Mouse (Mus musculus): ENCODE measurements around the gene Btrc.

Gene Btrc

DNA sequence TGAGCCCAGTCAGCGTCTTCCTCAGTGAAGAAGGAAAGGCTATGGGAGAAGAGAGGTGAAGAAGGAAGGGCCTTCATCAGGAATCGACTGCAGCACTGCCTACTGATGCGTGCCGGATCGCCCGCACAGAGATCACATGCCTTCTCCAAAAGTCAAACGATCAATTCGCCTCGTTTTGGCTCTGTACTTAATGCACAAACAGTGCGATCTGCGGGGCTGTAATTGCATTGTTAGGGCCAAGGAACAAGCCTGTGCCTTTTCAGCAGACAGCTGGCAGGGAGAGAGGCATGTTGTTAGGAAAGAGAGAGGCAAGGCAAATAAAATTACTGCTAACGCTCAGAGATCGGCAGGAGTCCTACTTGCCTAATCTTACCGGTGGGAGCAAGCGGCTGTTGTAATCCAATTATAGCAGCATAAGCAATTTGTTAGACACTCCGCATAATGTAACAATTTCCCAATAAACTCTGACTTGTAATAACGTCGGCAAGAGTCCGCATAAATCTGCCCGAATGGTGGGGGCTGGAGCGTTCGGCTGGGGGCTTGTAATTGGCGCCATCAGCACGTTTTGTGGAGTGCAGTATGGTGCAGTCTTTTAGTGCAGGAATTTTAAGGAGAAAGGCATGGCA lies 112.5 kb downstream of the Btrc start:
- DNase-seq (ENCODE audit: low spot score), result no peak

DNA sequence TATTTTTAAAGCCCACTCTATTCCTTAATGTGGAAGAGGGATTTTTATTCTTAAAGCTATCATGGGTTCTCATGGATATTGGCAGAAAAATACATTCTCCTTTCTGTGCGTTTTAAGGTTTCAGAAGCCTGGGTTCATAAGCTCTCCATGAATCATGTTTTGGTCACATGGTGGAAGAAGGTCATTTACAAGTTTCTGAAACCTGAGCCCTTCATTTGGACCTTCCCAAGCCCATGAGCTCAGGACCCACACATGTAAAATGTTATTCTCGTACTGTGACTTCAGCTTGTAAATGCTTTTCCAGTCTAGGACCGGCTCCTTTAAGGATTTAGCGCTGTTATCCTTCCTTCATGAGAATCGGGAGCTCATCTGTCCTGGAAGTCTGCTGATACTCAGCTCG lies 116.0 kb downstream of the Btrc start:
- no peak for DNase-seq (ENCODE audit: low spot score)

DNA sequence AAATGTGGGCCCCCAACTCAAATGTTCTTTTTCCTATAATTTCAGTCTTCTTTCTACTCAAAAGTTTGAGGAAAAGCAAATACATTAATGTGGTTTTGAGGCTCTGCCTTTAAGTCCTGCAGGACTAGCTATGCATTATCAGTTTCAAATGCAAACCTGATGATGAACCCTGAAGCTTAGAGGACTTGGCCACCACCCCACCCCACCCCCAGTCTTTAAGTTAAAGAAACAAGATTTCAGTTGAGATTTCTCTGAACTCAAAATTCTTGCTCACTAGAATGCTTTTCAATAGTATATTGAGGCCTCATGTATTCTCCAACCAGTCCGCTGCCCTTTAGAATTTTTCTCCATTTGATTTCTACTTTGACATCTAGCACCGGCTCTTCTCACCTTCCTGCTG lies 117.0 kb downstream of the Btrc start:
- DNase-seq (ENCODE audit: low spot score), result no peak

DNA sequence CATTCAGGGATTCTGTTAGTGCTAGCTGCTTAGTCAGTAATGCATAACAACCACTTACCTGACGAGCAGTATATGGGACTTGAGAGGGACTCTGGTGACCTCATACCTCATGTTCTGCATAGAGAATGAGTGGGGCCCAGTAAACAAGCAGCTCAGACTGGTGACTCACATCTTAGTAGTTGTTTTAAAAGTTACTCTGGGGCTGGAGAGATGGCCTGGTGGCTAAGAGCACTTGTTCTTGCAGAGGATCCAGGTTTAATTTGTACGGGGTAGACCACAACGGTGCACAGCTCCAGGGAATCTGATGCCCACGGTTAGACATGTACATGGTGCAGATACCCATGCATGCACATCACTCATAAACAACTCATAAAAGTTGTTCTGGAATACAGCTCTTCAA lies 117.4 kb downstream of the Btrc start:
- DNase-seq (ENCODE audit: low spot score), result no peak

DNA sequence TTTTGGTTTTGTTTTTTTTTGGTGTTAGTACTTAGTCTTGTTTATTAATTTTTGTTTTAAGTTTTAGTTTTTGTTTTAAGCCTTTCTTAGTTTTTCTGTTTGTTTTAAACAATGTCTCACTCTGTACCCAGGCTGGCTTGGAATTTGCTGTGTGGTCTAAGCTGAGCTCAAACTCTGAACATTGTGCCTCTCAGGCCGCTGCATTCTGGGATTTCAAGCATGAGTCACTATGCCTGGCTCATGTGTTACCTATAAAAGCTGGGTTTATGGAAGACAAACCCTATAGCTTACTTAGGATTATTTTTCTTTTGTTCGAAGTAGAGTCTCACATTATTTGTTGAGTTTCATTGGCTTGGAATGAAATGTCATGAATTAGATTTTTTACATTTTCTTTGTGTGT lies 119.9 kb downstream of the Btrc start:
- no peak for DNase-seq (ENCODE audit: low spot score)

DNA sequence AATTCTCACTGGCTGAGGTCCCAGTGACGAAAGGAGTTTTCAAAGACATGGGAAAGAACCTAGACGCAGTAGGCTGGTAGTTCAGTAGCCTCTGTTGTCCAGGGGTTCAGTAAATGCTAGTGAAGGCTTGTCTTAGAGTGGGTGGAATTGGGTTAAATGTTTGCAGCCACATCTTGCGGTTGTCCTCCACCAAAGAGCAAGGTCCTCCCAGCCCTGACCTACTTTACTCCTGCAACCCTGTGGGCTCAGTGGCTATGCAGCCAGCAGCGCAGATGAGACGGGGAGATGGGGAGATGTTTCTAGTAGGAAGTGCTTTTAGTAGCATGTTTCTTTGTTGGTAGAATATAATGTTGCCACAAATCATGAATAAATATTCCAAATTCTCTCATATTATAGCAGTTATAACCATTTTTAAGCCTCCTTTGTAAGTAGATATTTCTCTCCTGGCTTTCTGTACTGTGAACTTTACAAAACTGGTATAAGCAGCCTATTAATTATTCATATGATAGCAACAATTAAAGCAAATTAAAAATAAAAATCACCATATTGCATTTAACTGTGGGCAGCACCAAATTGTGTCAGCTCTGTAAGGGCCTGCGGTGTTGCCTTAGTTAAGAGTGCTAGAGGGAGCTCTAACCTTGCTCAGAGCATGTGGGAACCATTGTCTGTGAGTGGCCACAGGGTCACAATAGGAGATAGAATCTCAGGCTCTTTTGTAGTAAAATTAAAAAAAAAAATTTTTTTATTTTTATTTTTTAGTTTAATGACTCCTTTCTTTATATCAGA lies 122.9 kb downstream of the Btrc start:
- no peak for DNase-seq (ENCODE audit: low spot score)

DNA sequence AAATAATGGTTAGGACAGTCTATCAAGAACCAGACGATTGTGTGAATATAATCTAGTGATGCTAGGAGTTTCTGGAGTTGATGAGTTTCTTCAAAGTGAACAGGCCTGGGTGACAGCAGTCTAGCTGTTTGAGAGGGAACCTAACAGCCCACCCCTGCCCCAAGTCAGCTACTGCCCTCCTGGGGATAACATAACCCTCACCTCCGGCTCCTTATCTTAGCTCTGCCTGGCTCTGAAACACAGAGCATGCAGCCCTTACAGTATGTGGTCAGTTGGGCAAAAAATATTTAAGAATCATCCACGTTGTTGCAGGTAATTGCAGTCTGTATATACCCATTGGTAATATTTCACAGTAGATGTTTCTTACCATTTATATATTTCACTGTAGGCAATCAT lies 123.5 kb downstream of the Btrc start:
- no peak for DNase-seq (ENCODE audit: low spot score)

DNA sequence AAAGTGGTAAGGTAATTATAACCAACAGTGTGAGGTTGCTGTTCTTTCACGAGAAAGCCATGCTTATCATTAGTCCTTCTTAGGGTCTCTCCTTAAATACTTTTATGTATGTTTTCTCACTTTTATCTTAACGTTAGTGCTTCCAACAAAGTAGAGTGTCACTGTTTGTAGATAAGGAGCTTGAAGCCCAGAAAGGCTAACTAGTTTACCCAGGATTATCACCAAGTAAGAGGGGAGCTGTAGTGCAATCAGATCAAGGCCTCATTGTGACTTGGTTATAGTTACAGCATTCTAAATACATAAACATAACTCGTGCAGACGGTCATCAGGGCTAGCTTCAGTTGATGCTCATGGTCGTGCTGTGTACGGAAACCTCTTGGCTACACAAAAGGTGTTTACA lies 126.4 kb downstream of the Btrc start:
- no peak for DNase-seq (ENCODE audit: low spot score)

DNA sequence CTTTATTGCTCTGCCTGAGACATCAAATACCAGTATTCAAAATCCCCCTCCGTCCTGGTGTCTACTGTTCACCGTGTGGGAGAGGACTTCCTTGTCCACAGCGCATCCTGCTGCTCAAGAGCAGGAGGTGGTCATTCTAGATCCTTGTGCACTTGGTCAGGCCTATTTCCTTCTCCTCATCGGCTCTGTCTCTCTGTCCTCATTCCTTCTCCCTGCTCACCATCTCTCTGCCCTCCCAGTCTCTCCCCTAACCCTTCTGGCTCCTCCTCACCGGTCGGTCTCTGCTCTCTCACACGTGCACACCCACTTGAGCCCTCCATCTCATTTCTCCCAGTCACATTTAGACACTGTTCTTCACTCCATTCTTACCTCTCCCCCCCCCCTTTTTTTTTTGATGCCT lies 127.7 kb downstream of the Btrc start:
- no peak for DNase-seq (ENCODE audit: low spot score)

DNA sequence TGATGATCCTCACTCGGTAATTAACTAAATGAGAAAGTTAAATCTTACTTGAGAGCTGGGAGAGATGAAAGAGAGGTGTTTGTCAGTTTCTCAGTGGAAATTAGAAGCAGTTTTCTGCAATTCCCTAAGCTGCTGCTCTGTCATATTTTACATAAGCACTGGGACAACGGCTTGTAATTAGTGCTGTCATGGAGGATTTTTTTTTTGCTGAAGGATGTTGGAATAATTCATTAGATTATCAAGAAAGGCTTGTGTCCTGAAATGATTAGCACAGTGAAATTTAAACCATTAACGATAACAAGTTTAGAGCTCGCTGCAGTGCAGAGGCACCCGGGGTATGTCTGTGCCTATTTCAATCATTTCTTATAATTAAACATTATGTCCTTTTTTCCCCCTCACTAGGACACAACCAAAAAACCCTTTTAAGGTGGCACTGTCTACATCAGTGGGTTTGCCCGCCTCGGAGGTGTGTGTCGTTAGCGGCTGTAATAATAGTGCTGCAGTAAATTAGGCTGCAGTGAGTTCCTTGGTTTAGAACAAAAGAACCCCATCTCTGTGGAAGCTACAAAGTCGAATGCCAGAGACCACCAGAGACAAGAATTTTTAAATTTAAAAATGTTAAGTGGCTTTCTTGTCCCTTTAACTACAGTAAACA lies 130.7 kb downstream of the Btrc start:
- DNase-seq (ENCODE audit: low spot score), result no peak

DNA sequence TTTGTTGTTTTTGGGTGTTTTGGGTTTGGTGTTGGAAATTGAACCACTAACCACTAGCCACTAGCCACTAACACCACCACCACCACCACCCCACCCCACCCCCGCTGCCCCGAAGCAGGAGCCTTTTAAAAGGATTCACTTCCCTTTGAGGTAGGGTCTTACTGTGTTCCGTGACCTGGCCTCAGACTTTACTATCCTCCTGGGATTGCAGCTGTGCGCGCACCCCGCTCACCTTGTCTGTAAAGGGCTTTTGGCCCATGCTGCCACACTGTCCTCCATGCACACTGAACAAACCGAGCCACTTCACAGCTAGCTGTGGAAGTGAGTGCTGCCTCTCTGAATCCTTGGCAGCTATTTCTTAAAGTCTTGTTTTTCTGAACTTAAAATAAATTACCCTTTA lies 141.9 kb downstream of the Btrc start:
- DNase-seq (ENCODE audit: low spot score), result no peak

DNA sequence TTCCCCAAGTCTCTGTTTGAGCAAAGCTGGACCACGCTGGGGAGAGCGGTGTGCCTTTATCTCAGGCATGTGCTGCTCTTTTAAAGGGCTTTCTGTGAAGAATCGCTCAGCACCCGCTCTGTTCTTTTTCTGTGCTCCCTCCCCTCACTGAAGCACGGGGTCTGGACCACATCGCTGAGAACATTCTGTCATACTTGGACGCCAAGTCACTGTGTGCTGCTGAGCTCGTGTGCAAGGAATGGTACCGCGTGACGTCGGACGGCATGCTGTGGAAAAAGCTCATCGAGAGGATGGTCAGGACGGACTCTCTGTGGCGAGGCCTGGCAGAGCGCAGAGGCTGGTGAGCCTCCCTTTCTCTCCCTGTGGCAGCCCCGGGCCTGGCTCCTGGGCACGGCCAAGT lies 144.0 kb downstream of the Btrc start:
- DNase-seq (ENCODE audit: low spot score), result no peak

DNA sequence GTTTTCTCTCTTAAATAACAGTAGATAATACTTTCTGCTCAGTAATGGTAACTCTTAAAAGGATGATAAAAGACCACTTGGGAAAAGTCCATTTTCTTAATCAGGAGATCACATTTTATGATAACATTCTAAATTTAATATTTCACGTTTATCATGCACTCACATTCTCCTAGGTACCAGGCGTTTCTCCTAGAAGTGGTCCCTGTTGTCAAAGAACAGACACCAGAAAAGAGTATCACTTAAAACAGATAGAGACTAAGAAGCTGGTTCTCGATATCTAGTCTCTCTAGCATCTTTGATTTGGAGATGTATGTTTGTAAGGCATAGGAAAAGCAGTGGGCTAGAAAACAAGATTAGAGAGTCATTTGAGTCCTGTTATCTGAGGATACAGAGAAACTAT lies 147.1 kb downstream of the Btrc start:
- DNase-seq (ENCODE audit: low spot score), result no peak

DNA sequence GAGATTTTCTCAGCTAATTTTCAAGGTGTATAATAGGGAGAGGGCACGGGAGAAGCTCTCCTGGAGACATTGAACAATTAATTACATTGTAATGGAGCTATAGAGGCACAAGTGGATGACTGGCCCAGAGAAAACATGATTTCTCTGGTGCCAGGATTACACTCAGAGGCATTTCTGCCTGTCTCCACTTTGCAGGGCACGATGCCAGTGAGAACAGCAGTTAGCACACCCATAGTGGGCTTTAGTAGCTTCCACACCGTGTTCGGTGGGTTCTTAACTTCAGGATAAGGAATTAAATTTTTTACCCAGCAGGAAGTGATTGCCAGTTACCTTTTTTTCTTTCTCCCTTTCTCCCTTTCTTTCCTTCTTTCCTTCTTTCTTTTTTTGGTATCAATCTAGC lies 147.9 kb downstream of the Btrc start:
- DNase-seq (ENCODE audit: low spot score), result no peak

DNA sequence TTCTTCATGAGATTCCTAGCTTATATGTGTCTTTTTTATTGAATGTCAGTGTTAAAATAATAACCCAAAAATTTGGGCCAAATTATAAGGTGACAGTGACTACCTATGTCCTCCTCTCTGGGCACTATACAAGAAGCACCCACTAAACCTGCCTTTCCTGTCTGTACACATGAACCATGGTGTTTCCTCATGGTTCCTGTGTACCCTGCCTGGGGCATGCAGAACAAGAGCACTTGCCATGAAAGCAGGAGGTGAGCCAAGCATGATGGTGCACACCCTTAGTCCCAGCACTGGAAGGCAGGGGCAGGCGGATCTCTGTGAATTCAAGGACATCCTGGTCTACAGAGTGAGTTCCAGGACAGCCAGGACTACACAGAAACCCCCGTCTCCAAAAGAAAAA lies 151.8 kb downstream of the Btrc start:
- no peak for DNase-seq (ENCODE audit: low spot score)

DNA sequence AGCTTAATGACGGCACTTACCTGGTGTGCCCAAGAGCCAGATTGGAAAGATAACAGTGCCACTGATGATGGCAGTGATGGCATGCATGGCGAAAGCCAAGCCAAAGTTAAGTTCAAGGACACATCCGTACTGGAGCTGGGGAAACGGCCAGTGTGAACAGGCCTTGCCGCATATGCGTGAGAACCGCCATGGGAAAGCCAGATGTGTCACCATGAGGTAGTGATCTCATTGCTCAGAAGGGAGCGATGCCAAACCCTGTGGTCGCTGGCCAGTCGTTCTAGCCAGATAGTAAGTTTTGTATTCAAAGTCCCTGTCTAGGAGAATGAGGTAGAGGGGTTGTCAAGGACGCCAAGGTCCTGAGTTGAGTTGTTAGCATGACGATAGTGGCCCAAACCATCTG lies 152.7 kb downstream of the Btrc start:
- DNase-seq (ENCODE audit: low spot score), result no peak

DNA sequence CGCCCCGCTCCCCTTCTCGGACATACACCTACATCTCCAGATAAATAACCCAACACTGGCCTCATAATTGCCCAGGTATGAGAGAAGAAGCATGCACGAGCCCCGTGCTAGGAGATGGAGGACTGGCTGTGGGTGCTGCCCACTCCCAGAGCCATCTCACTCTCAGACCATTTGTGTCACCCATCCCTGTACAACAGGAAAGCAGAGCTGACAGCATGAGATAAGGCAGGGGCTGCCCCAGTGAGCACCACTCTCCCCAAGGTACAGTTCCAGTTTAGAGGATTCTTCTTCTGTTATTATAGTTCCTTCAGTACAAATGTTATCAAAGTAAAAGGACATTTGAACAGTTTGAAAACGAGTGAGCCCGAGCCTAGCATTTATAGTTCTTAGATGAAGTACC lies 163.8 kb downstream of the Btrc start:
- no peak for DNase-seq (ENCODE audit: low spot score)

DNA sequence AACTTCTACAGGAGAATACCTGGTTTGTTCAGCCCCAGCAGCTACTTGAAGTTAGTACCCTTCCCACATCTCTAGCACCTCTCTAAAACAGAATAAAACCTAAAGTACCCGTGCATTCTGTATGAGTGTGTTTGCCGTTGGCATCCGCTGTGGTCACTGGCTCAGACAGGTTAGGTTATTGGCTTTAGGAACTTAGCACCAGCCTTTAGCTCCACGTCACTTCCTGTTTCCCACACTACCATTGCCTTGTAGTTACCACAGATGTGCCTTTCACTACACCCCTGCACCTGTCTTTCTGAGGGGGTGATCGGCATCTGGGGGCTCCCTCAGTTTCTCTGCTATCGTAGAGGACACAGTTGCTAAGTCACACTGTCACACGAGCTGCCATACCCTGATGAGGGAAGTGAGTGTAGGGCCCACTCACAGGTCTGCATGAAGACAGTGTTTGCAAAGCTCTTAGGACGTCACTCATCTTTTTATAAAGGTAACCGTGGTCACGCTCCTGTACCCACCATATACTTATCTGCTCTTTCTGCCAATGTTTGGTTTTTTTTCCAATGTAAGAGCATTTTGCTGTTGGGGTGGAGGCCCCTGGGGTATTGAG lies 164.5 kb downstream of the Btrc start:
- no peak for DNase-seq (ENCODE audit: low spot score)

DNA sequence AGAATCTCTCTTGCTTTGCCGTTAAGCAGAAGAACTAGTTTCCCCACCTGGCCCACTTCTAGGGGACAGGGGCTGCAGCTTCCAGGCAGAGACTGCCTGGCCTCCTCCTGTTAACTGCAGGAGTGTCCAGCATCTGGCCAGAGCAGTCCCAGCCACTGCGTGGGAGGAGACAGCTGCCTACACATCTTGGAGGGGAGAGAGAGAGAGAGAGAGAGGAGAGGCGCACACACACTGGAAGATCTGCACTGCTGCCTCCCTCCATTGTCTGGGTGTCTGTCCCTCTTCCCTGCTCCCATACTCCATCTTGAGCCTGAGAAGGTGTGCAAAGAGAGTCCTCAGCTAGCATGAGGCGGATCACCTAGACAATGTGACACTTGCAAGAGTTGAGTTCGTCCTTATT lies 165.8 kb downstream of the Btrc start:
- no peak for DNase-seq (ENCODE audit: low spot score)

DNA sequence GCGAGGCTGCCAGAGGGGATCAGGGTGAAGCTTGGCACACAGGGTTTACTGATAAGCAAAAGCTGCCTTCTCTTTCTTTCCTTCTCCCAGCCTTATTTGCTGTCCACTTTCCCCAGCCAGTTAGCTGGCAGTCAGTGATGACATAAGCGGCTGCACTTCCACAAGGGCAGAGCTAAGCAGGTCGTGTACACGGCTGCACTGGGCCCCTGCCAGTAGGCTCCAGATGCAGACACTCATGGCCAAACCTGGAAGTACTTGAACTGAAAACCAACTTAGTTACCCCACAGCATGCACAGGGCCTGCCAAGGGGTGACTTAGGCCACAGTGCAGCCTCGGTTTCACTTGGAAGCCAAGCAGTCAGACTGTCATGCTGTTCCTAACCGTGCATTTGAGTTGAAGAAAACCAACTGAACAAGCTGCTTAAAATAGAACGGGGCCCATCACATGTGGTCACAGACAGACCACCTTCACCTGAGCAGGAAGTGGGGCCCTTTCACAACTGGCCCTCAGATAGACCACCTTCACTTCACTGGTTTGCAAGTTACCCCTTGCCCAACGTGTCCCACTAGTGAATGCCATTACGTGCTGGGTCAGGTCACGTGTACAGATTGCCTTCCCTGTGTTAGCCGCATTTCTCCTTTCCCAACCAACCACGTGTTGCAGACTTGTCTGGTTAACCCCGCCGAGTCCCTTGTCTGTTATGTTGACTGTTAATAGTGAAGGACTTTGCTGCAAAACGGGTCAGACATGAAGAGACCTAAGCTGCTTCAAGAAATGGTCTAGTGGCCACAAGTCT lies 166.9 kb downstream of the Btrc start:
- no peak for DNase-seq (ENCODE audit: low spot score)

DNA sequence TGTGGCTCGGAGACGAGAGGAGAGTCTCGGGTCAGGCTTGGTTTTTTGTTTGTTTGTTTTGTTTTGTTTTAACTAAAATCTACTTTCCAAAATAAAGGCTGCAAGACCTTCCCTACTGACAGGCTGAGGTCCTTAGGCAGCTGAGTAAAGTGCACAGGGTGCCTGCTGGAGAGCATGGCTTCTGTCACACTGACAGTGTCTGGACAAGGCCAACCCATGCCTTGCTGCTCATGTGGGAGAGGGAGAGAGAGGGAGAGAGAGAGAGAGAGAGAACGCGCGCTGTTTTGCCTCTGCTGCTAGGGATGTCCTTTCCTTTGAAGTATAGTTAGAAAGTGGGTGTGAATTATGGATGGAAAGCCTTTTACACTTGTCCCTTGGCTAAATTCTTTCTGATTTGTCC lies 168.0 kb downstream of the Btrc start:
- no peak for DNase-seq (ENCODE audit: low spot score)

DNA sequence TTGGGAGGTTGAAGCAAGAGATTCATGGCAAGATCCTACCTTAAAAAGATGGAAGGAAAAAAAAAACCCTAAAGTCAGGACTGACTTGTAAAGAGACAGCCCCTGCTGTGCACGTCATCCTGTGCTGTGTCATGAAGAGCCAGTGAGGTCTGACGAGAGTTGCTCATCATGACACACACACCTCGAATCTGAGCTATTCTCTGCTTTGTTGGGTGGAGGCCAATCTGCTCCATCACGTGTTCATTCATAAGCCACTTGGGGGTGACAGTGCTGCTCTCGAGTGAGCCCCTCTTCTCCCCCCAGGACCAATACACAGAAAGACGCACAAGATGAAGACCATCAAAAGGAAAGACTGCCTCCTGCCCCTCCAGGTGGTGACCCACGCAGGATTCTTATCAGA lies 170.1 kb downstream of the Btrc start:
- DNase-seq (ENCODE audit: low spot score), result no peak
